Mouse (Mus musculus) adrenal gland, postnatal 0 days (tissue): Measurements from ENCODE around the gene Tinf2. TPM values are rescaled to one million over a fixed set of nuclear protein-coding genes. Genes with fewer than 3 reads are reported as not detected.

Experiments used
- polyA plus RNA-seq: library from polyadenylated mRNA; unstranded; fragments of >200 nt; fragmentation: Nextera tagmentation; extraction: Ambion mirVana; gene quantifications from 2 replicates; pipeline ENCODE4 v1.2.1, GENCODE M21; 2015

Gene Tinf2
- 16.5 and 25.7 TPM in 2 replicates for polyA plus RNA-seq

GRCm38 (mm10) chr14:55681160-55682117 lies at the start of gene Tinf2:
Tinf2 (minus strand) TSS chr14:55681820.

DNA sequence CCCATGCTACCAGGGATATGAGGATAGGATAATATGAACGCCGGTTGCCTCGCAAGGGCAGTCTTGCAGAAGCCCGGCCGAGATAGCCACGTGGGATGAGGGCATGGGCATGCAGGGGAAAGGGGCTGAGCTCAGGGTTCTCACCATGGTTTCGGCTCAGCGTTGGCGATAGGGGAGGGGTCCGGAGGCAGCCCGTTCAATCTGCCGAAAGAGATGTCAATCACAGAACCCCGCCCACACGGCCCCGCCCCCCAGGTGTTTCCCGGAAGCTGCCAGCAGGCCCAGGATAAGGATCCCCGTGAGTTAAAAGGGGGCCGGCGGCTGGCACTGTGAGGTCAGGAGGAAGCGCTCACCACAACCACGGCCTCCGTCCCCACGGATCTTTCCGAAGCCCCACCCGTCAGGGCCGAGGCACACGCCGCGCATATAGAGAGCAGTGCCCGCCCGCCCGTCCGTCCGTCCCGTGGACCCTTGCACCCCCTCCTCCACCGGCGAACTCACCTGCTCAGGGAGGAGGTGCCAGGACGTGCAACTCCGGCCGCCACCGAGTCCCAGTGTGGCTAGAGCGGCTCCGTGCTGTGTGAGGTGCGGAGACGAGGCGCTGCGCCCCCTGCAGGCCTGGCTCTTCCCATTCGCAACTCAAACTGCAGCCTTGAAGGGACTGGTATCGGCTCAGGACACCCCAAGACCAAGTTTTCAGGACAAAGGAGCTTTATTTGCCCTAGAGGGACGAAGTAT lies 40.2 kb upstream of the Tinf2 start, which contains the start of gene Rabggta:
Rabggta (minus strand) TSS at position 564 of the 738 bp plus-strand sequence.

GRCm38 (mm10) chr14:55713729-55714122 lies 32.1 kb upstream of the Tinf2 start, which contains the start of gene Tgm1:
Tgm1 (minus strand) TSS chr14:55713926.

GRCm38 (mm10) chr14:55671833-55672740 lies 9.5 kb downstream of the Tinf2 start, which contains the start of the genes Gmpr2 and Nedd8:
Gmpr2 (plus strand) TSS chr14:55671941.
Nedd8 (minus strand) TSS chr14:55672124.

DNA sequence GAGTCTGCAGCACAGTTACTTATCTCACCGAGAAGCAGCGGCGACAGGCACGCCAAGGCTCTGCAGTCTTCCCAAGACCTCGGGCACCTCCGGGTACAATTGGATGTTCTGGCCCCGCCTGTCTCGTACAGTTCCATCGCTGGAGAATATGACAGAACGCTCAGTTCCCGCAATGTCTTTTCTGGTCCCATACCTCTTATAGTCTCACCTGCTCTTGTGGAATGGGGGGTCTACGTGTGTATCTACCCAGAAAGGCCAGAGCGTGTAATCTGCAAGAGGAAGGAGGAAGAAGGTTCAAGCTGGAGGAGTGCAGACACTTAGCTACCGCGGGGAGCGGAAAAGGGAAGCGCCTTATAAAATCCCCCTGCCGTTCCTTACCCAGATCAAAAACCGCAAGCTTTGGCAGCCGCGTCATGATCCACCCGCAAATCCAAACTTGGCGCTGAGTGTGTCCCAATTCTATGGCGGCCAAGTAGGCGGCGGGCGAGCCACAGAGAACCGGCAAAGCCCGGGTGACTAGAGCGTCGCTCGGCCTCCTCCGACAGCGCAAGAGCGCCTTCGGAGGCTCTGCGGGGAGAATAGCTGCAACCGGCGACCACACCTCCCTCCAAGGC lies 21.6 kb downstream of the Tinf2 start, which contains the start of gene Mdp1:
Mdp1 (minus strand) TSS at position 549 of the 614 bp plus-strand sequence.

GRCm38 (mm10) chr14:55649884-55650283 lies 31.7 kb downstream of the Tinf2 start, which contains the start of gene Tssk4:
Tssk4 (plus strand) TSS chr14:55650184.

DNA sequence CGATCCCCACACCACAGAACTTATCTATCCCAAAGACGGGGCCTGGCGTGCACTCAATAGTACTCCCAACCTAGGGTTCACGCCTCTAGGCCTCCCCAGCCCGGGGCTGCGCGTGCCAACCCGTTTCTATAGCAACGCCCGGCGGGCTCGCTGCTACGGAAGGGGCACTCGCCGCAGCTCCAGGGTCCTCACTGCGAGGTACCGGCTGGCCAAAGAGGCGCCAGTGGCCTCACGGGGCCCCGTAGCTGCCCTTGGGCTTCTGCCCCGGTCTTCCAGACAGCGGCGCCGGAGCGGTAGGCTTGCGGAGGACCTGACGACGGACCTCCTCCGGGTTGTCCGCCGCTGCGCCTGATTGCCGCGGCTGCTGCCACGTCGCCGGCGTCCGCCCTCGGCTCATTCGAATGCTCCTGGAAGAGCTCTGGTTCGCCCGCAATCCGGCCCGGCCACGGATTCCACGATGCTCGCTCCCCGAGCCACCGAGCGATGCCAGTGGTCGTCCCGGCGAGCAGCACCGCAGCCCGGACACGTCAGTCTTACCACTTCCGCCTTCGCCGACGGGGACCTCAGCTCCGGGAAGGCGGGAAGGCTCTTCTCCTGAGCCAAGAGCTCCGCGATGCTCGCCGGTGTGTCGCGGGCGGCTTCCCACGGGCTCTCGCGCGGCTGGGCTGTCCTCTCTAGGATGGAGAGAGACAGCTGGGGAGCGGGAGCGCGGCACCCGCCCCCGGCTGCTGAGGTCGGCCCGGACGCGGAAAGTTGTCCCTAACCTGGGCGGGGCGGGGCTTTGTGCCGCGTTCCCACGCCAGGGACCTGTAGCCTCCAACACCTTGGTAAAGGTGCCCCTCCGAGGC lies 38.3 kb downstream of the Tinf2 start, which contains the start of gene Tm9sf1:
Tm9sf1 (minus strand) TSS at position 747 of the 848 bp plus-strand sequence.

GRCm38 (mm10) chr14:55637795-55638194 lies 43.8 kb downstream of the Tinf2 start, which contains the start of gene Gm49378:
Gm49378 (minus strand) TSS chr14:55637895.

GRCm38 (mm10) chr14:55635523-55636007 lies 46.1 kb downstream of the Tinf2 start, which contains the start of gene Ipo4:
Ipo4 (minus strand) TSS chr14:55635957.

Other genes with a start within 250 kb of the Tinf2 start
- gene Dhrs4, start 203.1 kb downstream of the Tinf2 start, polyA plus RNA-seq, result 61.9 and 83.5 TPM in 2 replicates
- gene Carmil3, start 191.2 kb downstream of the Tinf2 start, polyA plus RNA-seq, result 3.2 and 4.5 TPM in 2 replicates
- 0.16 and 0.63 TPM in 2 replicates for gene Cpne6, start 171.4 kb downstream of the Tinf2 start, polyA plus RNA-seq
- gene Nrl, start 156.8 kb downstream of the Tinf2 start, polyA plus RNA-seq, result 0.06 TPM in 1 of 2 replicates, not detected in the other
- 35.7 and 43.6 TPM in 2 replicates for gene Pck2, start 141.6 kb downstream of the Tinf2 start, polyA plus RNA-seq
- gene Dcaf11, start 121.8 kb downstream of the Tinf2 start, polyA plus RNA-seq, result 50.2 and 81.0 TPM in 2 replicates
- 1.6 and 4.3 TPM in 2 replicates for gene A730061H03Rik, start 121.4 kb downstream of the Tinf2 start, polyA plus RNA-seq
- gene Fitm1, start 106.2 kb downstream of the Tinf2 start, polyA plus RNA-seq, result 1.1 and 1.3 TPM in 2 replicates
- gene Psme1, start 103.7 kb downstream of the Tinf2 start, polyA plus RNA-seq, result 226 and 323 TPM in 2 replicates
- 55.0 and 57.8 TPM in 2 replicates for gene Emc9, start 96.5 kb downstream of the Tinf2 start, polyA plus RNA-seq
- gene Psme2, start 90.7 kb downstream of the Tinf2 start, polyA plus RNA-seq, result 549 and 603 TPM in 2 replicates
- gene Rnf31, start 90.1 kb downstream of the Tinf2 start, polyA plus RNA-seq, result 9.6 and 12.4 TPM in 2 replicates
- 20.9 and 26.1 TPM in 2 replicates for gene Irf9, start 78.2 kb downstream of the Tinf2 start, polyA plus RNA-seq
- 6.8 and 9.0 TPM in 2 replicates for gene Rec8, start 63.8 kb downstream of the Tinf2 start, polyA plus RNA-seq
- 41.9 and 52.7 TPM in 2 replicates for gene Ipo4, start 45.9 kb downstream of the Tinf2 start, polyA plus RNA-seq
- gene Gm49378, start 43.9 kb downstream of the Tinf2 start, polyA plus RNA-seq, result 1.0 and 3.3 TPM in 2 replicates
- 65.2 and 103 TPM in 2 replicates for gene Tm9sf1, start 38.0 kb downstream of the Tinf2 start, polyA plus RNA-seq
- 0.77 and 0.95 TPM in 2 replicates for gene Tssk4, start 31.6 kb downstream of the Tinf2 start, polyA plus RNA-seq
- 63.2 and 95.3 TPM in 2 replicates for gene Mdp1, start 21.3 kb downstream of the Tinf2 start, polyA plus RNA-seq
- gene Gmpr2, start 9.9 kb downstream of the Tinf2 start, polyA plus RNA-seq, result 30.6 and 43.5 TPM in 2 replicates
- 635 and 779 TPM in 2 replicates for gene Nedd8, start 9.7 kb downstream of the Tinf2 start, polyA plus RNA-seq
- 0.47 and 1.2 TPM in 2 replicates for gene Tgm1, start 32.1 kb upstream of the Tinf2 start, polyA plus RNA-seq
- 15.1 and 23.2 TPM in 2 replicates for gene Rabggta, start 40.4 kb upstream of the Tinf2 start, polyA plus RNA-seq
- gene Dhrs1, start 63.9 kb upstream of the Tinf2 start, polyA plus RNA-seq, result 69.6 and 82.1 TPM in 2 replicates
- 14.2 and 22.9 TPM in 2 replicates for gene Nop9, start 63.9 kb upstream of the Tinf2 start, polyA plus RNA-seq
- 2.3 and 3.7 TPM in 2 replicates for gene Cideb, start 76.6 kb upstream of the Tinf2 start, polyA plus RNA-seq
- gene Ltb4r2, start 79.6 kb upstream of the Tinf2 start, polyA plus RNA-seq, result 0.11 and 0.75 TPM in 2 replicates
- gene Ltb4r1, start 84.1 kb upstream of the Tinf2 start, polyA plus RNA-seq, result 1.4 and 1.9 TPM in 2 replicates
- gene Adcy4, start 102.3 kb upstream of the Tinf2 start, polyA plus RNA-seq, result 3.7 and 4.4 TPM in 2 replicates
- gene Ripk3, start 107.0 kb upstream of the Tinf2 start, polyA plus RNA-seq, result 9.4 and 11.5 TPM in 2 replicates
- gene Nfatc4, start 141.3 kb upstream of the Tinf2 start, polyA plus RNA-seq, result 12.6 and 13.1 TPM in 2 replicates
- 5.9 and 6.6 TPM in 2 replicates for gene Nynrin, start 172.2 kb upstream of the Tinf2 start, polyA plus RNA-seq
- 0.28 and 0.29 TPM in 2 replicates for gene Cbln3, start 202.6 kb upstream of the Tinf2 start, polyA plus RNA-seq
- gene Khnyn, start 203.1 kb upstream of the Tinf2 start, polyA plus RNA-seq, result 7.3 and 9.3 TPM in 2 replicates
- 55.6 and 63.8 TPM in 2 replicates for gene Sdr39u1, start 218.5 kb upstream of the Tinf2 start, polyA plus RNA-seq